Mouse (Mus musculus): ENCODE results near the gene Slc26a1. TPM values are rescaled to one million over a fixed set of nuclear protein-coding genes. Genes with fewer than 3 reads are reported as not detected.
A peak's percentile ranks its signal among the peaks of the same experiment; 100 is the strongest.

Slc26a1 gene
- polyA plus RNA-seq, 1 experiment, result 0.44 TPM

GRCm38 (mm10) chr5:108659698-108660631 is 15.4 kb downstream of the Slc26a1 start, which contains the start of gene Idua:
Idua (plus strand) TSS chr5:108660331.
- 10% methylated on average over 24 of the region's 24 CpGs for WGBS
- TF ChIP-seq CTCF (IDR thresholded peaks at IDR 0.05; ENCODE audit: borderline replicate concordance, control insufficient read depth, extremely low read depth, insufficient read depth, low read length, poor library complexity) (no peak), POLR2A (IDR thresholded peaks at IDR 0.05; ENCODE audit: control insufficient read depth, extremely low read depth, insufficient read depth, low read length, poor library complexity) (no peak)

GRCm38 (mm10) chr5:108658611-108659010 is 16.8 kb downstream of the Slc26a1 start:
- Histone ChIP-seq H3K4me1 (replicated peaks; ENCODE audit: control insufficient read depth, insufficient read depth, low read length) (peaks cover 9% of the 10 kb centered on the region), H3K4me3 (ENCODE audit: control insufficient read depth, insufficient read depth, low read length) (no peak overlapping the region), H3K36me3 (ENCODE audit: control insufficient read depth, insufficient read depth, low read length) (peaks cover 15% of the 10 kb centered on the region), H3K27ac (ENCODE audit: control insufficient read depth, insufficient read depth, low read length) (no peak overlapping the region), H3K27me3 (ENCODE audit: control insufficient read depth, insufficient read depth, low read length) (no peaks in the 10 kb centered on the region)
- 97% methylated on average over 1 of the region's 1 CpGs for WGBS
- TF ChIP-seq CTCF (IDR thresholded peaks at IDR 0.05; ENCODE audit: borderline replicate concordance, control insufficient read depth, extremely low read depth, insufficient read depth, low read length, poor library complexity), result no peak
- no peak for TF ChIP-seq POLR2A (IDR thresholded peaks at IDR 0.05; ENCODE audit: control insufficient read depth, extremely low read depth, insufficient read depth, low read length, poor library complexity)
- DNase-seq, result no peak

More at GRCm38 (mm10) chr5:108659698-108660631, 15.4 kb downstream of the Slc26a1 start, which contains the start of gene Idua:
- peaks cover 1% of the 10 kb centered on the region; the same call in 1 of the 2 replicates for H3K36me3 ChIP-seq (ENCODE audit: control insufficient read depth, insufficient read depth, low read length)
- no peak for DNase-seq
- no peaks in the 10 kb centered on the region for H3K27me3 ChIP-seq (ENCODE audit: control insufficient read depth, insufficient read depth, low read length)
- peaks cover 9% of the 10 kb centered on the region for H3K4me1 ChIP-seq (replicated peaks; ENCODE audit: control insufficient read depth, insufficient read depth, low read length)
- H3K27ac ChIP-seq (ENCODE audit: control insufficient read depth, insufficient read depth, low read length), result no peak within 1 kb of the TSS
- H3K4me3 ChIP-seq (ENCODE audit: control insufficient read depth, insufficient read depth, low read length), result peak within 1 kb of the TSS; percentile 56

GRCm38 (mm10) chr5:108657406-108657805 is 18.0 kb downstream of the Slc26a1 start:
- H3K27ac ChIP-seq (ENCODE audit: control insufficient read depth, insufficient read depth, low read length), result no peak overlapping the region
- TF ChIP-seq POLR2A (IDR thresholded peaks at IDR 0.05; ENCODE audit: control insufficient read depth, extremely low read depth, insufficient read depth, low read length, poor library complexity), result no peak
- TF ChIP-seq CTCF (IDR thresholded peaks at IDR 0.05; ENCODE audit: borderline replicate concordance, control insufficient read depth, extremely low read depth, insufficient read depth, low read length, poor library complexity), result no peak
- H3K36me3 ChIP-seq (ENCODE audit: control insufficient read depth, insufficient read depth, low read length), result peaks cover 17% of the 10 kb centered on the region
- H3K27me3 ChIP-seq (ENCODE audit: control insufficient read depth, insufficient read depth, low read length), result no peaks in the 10 kb centered on the region
- peaks cover 9% of the 10 kb centered on the region for H3K4me1 ChIP-seq (replicated peaks; ENCODE audit: control insufficient read depth, insufficient read depth, low read length)
- no peak overlapping the region for H3K4me3 ChIP-seq (ENCODE audit: control insufficient read depth, insufficient read depth, low read length)
- DNase-seq, result no peak
- 89% methylated on average over 5 of the region's 5 CpGs for WGBS

GRCm38 (mm10) chr5:108655891-108656650 is 19.3 kb downstream of the Slc26a1 start:
- Histone ChIP-seq H3K27me3 (ENCODE audit: control insufficient read depth, insufficient read depth, low read length) (no peaks in the 10 kb centered on the region), H3K4me1 (replicated peaks; ENCODE audit: control insufficient read depth, insufficient read depth, low read length) (peaks cover 9% of the 10 kb centered on the region), H3K36me3 (ENCODE audit: control insufficient read depth, insufficient read depth, low read length) (peaks cover 21% of the 10 kb centered on the region), H3K27ac (ENCODE audit: control insufficient read depth, insufficient read depth, low read length) (no peak overlapping the region), H3K4me3 (ENCODE audit: control insufficient read depth, insufficient read depth, low read length) (no peak overlapping the region)
- TF ChIP-seq CTCF (IDR thresholded peaks at IDR 0.05; ENCODE audit: borderline replicate concordance, control insufficient read depth, extremely low read depth, insufficient read depth, low read length, poor library complexity), result no peak
- TF ChIP-seq POLR2A (IDR thresholded peaks at IDR 0.05; ENCODE audit: control insufficient read depth, extremely low read depth, insufficient read depth, low read length, poor library complexity), result no peak
- no peak for DNase-seq
- WGBS, result 90% methylated on average over 15 of the region's 15 CpGs

- no peak for DNase-seq
- TF ChIP-seq POLR2A (IDR thresholded peaks at IDR 0.05; ENCODE audit: control insufficient read depth, extremely low read depth, insufficient read depth, low read length, poor library complexity), result no peak
- H3K27ac ChIP-seq (ENCODE audit: control insufficient read depth, insufficient read depth, low read length), result no peak overlapping the region
- WGBS, result 95% methylated on average over 9 of the region's 9 CpGs
- H3K4me1 ChIP-seq (replicated peaks; ENCODE audit: control insufficient read depth, insufficient read depth, low read length), result peaks cover 9% of the 10 kb centered on the region
- peaks cover 21% of the 10 kb centered on the region for H3K36me3 ChIP-seq (ENCODE audit: control insufficient read depth, insufficient read depth, low read length)
- no peak overlapping the region for H3K4me3 ChIP-seq (ENCODE audit: control insufficient read depth, insufficient read depth, low read length)
- no peaks in the 10 kb centered on the region for H3K27me3 ChIP-seq (ENCODE audit: control insufficient read depth, insufficient read depth, low read length)
These were observed 20.0 kb downstream of the Slc26a1 start for GRCm38 (mm10) chr5:108655381-108655780.

- DNase-seq, result no peak
- 97% methylated on average over 10 of the region's 10 CpGs for WGBS
These were observed 20.9 kb downstream of the Slc26a1 start for GRCm38 (mm10) chr5:108654444-108654990.

More at GRCm38 (mm10) chr5:108654444-108654990, 20.9 kb downstream of the Slc26a1 start:
- Histone ChIP-seq H3K27me3 (ENCODE audit: control insufficient read depth, insufficient read depth, low read length) (no peaks in the 10 kb centered on the region), H3K4me1 (replicated peaks; ENCODE audit: control insufficient read depth, insufficient read depth, low read length) (peaks cover 1% of the 10 kb centered on the region), H3K27ac (ENCODE audit: control insufficient read depth, insufficient read depth, low read length) (no peak overlapping the region), H3K4me3 (ENCODE audit: control insufficient read depth, insufficient read depth, low read length) (no peak overlapping the region), H3K36me3 (ENCODE audit: control insufficient read depth, insufficient read depth, low read length) (peaks cover 21% of the 10 kb centered on the region)
- TF ChIP-seq CTCF (IDR thresholded peaks at IDR 0.05; ENCODE audit: borderline replicate concordance, control insufficient read depth, extremely low read depth, insufficient read depth, low read length, poor library complexity) (no peak), POLR2A (IDR thresholded peaks at IDR 0.05; ENCODE audit: control insufficient read depth, extremely low read depth, insufficient read depth, low read length, poor library complexity) (no peak)
